Mouse (Mus musculus) heart, embryonic 16.5 days (tissue): Measurements from ENCODE around the gene Tsks. TPM values are rescaled to one million over a fixed set of nuclear protein-coding genes. Genes with fewer than 3 reads are reported as not detected.
A peak's percentile ranks its signal among the peaks of the same experiment; 100 is the strongest.

ENCODE experiments used
- ATAC-seq: fragments of 200-750 bp; cut with Nextera tagmentation; replicated peaks from 2 replicates; pipeline ENCODE4 v1.8.0; 2017; ENCODE audit warnings: moderate number of reproducible peaks; ENCODE audit not compliant: insufficient read depth, low FRiP score; ENCODE audit errors: extremely low read depth
- H3K27ac ChIP-seq: fragments of 300-500 bp; sonication (generic); 2 replicates; pipeline ENCODE4 v1.5.1; 2014; ENCODE audit warnings: mild to moderate bottlenecking, low read length, control low read depth, moderate library complexity
- H3K27me3 ChIP-seq: fragments of 300-500 bp; sonication (generic); 2 replicates; pipeline ENCODE4 v1.6.1; 2014; ENCODE audit warnings: low read length, mixed read lengths; ENCODE audit not compliant: control insufficient read depth, insufficient read depth
- H3K36me3 ChIP-seq: fragments of 300-500 bp; sonication (generic); 2 replicates; pipeline ENCODE4 v1.6.1; 2014; ENCODE audit not compliant: control insufficient read depth, insufficient read depth
- H3K4me1 ChIP-seq: fragments of 300-500 bp; sonication (generic); 2 replicates; pipeline ENCODE4 v1.6.1; 2014; ENCODE audit warnings: low read length, mixed read lengths; ENCODE audit not compliant: control insufficient read depth, insufficient read depth
- H3K4me2 ChIP-seq: fragments of 300-500 bp; sonication (generic); 2 replicates; pipeline ENCODE4 v1.6.1; 2014; ENCODE audit warnings: low read depth, mild to moderate bottlenecking, control low read depth, low read length
- H3K4me3 ChIP-seq: fragments of 300-500 bp; sonication (generic); 2 replicates; pipeline ENCODE4 v1.5.1; 2014; ENCODE audit warnings: mild to moderate bottlenecking, control low read depth, low read length
- H3K9ac ChIP-seq: fragments of 300-500 bp; sonication (generic); 2 replicates; pipeline ENCODE4 v1.6.1; 2014; ENCODE audit warnings: low read length, control low read depth
- H3K9me3 ChIP-seq: fragments of 300-500 bp; sonication (generic); replicated peaks from 2 replicates; pipeline ENCODE4 v1.6.1; 2016; ENCODE audit warnings: low read length; ENCODE audit not compliant: control insufficient read depth
- WGBS: fragments of 180-500 bp; shearing (Covaris S2); extraction: QIAGEN DNeasy Blood & Tissue Kit; methylation state at CpG from one replicate; pipeline ENCODE4 v1.1.7; 2014; 5-methylcytosine and 5-hydroxymethylcytosine counted together
- polyA plus RNA-seq: library from polyadenylated mRNA; unstranded; fragments of >200 nt; fragmentation: Nextera tagmentation; extraction: Ambion mirVana; gene quantifications from 2 replicates; pipeline ENCODE4 v1.2.1, GENCODE M21; 2015

Gene Tsks
- 0.12 and 0.40 TPM in 2 replicates for polyA plus RNA-seq

DNA sequence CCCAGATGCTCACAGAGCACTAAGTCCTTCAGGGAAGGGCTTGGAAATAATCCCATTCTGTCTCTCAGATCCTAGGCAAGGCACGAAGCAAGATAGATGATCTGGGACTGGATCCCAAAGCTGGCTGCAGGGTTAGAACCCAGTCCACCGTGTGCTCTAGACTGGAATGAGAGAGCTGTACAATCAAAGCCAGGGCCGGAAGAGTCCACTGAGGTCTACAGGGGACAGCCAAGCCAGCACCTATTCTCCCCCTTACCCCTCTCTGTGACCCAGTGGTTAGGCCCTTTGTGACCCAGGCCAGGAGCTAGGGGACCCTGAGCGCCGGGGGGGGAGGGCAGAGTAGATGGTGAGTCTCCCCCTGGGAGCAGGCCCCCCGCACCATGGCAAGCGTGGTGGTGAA, at the start of gene Tsks:
TSS of gene Tsks (plus strand) at position 301 of the 400 bp plus-strand sequence.
- Histone ChIP-seq H3K4me2 (no peak within 1 kb of the TSS), H3K4me3 (no peak within 1 kb of the TSS), H3K27ac (no peak within 1 kb of the TSS), H3K9ac (no peak within 1 kb of the TSS), H3K36me3 (no peaks in the 10 kb centered on the region), H3K9me3 (no peaks in the 10 kb centered on the region), H3K4me1 (no peaks in the 10 kb centered on the region), H3K27me3 (no peaks in the 10 kb centered on the region)
- WGBS, result 77% methylated on average over 7 of the region's 7 CpGs
- no peak for ATAC-seq

DNA sequence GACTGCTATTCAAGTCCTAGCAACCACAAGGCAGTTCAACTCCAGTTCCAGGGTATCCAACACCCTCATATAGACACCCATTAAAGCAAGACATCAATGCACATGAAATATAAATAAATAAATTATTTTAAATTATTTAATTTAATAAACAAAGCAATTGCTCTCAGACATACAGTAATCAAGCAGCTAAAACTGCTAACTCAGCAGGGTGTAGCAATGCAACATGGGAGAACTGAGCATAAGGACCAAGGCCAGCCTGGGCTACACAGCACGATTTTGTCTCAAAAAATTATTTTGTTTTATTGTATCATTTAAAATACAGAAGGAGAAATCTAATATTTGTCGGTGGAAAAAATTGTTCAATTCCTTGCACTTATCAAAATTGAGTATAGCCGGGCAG, 48.8 kb upstream of the Tsks start:
- Histone ChIP-seq H3K9me3 (no peaks in the 10 kb centered on the region), H3K4me3 (no peak overlapping the region), H3K9ac (no peak overlapping the region), H3K27ac (no peak overlapping the region), H3K4me1 (peaks cover 39% of the 10 kb centered on the region), H3K4me2 (no peak overlapping the region), H3K27me3 (no peaks in the 10 kb centered on the region), H3K36me3 (no peaks in the 10 kb centered on the region)
- ATAC-seq, result no peak
- WGBS, result 84% methylated on average over 3 of the region's 3 CpGs

DNA sequence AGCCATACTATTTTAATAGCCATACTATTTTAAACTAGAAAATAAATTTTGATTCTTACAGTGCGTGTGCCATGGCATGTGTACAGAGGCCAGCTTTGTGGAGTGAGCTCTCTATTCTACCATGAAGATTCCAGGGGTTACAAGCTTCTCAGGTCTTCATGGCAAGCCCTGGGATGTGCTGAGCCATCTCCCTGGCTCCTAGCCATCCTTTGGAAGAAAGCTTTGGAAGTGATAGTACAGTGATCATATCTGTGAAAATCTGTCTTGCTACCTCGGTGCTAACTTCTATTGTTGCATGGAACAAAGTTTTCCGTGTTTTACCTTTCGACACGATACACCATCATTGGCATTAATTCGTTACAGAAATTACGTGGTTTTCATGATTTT, 47.8 kb upstream of the Tsks start:
- Histone ChIP-seq H3K4me3 (peak overlapping the region; percentile 75), H3K9ac (no peak overlapping the region), H3K9me3 (no peaks in the 10 kb centered on the region), H3K4me2 (peak overlapping the region; percentile 70), H3K36me3 (no peaks in the 10 kb centered on the region), H3K27ac (no peak overlapping the region), H3K4me1 (peaks cover 35% of the 10 kb centered on the region), H3K27me3 (no peaks in the 10 kb centered on the region)
- ATAC-seq, result no peak
- WGBS, result 69% methylated on average over 7 of the region's 7 CpGs

DNA sequence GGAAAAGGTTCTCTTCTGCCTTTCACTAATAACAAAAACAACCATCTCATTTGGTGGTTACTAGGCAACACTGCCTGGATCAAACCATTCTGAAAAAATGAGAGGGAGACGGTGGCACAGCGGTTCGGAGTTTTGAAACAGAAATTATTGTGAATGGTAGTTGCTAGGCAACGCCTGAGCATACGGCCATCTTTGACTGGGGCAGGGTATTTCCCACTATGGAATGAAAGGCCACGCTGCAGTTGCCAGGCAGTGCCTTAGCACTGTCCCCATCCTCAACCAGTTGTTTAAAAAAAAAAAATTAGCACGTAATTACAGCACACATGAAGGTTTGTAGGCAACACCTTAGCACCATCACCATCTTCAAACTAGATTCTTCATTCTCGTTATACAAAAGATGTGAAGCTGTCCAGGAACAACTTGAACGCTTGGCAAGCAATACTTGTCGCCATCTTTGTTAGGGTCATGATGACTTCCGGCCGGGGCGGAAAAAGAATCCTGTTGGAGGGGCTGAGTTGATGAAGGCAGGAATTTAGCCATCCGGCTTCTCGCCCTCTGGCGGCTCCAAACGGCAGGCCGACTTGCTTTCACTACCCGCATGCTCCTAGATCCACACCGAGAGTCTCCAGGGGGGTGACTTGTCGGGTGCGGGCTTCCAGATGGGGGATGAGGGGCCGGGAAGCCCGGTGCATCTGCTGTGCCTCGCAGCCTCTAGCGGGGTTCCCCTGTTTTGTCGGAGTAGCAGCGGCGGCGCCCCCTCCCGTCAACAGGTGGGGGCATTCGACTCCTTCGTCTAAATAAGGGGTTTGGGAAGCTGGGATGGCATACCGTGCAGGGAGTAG, 47.2 kb upstream of the Tsks start, which contains the start of gene Fuz:
TSS of gene Fuz (plus strand) at position 487 of the 842 bp plus-strand sequence.
- WGBS, result 2% methylated on average over 34 of the region's 34 CpGs

DNA sequence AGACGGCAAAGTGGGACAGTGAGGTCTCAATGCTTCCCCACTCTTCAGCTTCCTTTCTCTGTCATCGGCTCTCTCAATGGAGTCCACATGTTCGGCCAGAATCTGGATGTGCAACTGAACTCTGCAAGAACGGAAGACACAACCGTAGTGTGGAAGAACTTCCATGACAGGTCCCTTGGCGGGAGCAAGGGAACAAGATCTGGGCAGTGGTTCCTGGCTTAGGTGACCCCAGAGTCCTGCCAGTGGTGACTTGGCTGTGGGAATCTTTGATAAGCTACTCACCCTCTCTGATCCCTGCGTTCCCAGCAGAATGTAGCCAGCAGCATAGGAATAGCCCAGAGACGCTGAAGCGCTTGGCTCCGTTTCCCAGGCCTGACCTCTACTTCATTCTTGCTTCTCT, 46.5 kb upstream of the Tsks start:
- 31% methylated on average over 10 of the region's 10 CpGs for WGBS
- no peak for ATAC-seq
- H3K36me3 ChIP-seq, result no peaks in the 10 kb centered on the region; the same call in 1 of the 2 replicates
- H3K27ac ChIP-seq, result peak overlapping the region; percentile 91
- H3K27me3 ChIP-seq, result no peaks in the 10 kb centered on the region
- H3K4me2 ChIP-seq, result peak overlapping the region; percentile 70
- H3K9ac ChIP-seq, result peak overlapping the region; percentile 88
- peaks cover 25% of the 10 kb centered on the region for H3K4me1 ChIP-seq
- no peaks in the 10 kb centered on the region for H3K9me3 ChIP-seq
- peak overlapping the region; percentile 75 for H3K4me3 ChIP-seq

More for the DNA sequence above, 47.2 kb upstream of the Tsks start, which contains the start of gene Fuz:
- H3K9ac ChIP-seq, result peak within 1 kb of the TSS; percentile 88
- H3K4me1 ChIP-seq, result peaks cover 29% of the 10 kb centered on the region
- peak within 1 kb of the TSS; percentile 70 for H3K4me2 ChIP-seq
- peak within 1 kb of the TSS; percentile 91 for H3K27ac ChIP-seq
- peak; percentile 49 for ATAC-seq
- no peaks in the 10 kb centered on the region for H3K9me3 ChIP-seq
- peak within 1 kb of the TSS; percentile 75 for H3K4me3 ChIP-seq
- no peaks in the 10 kb centered on the region; the same call in 1 of the 2 replicates for H3K36me3 ChIP-seq
- H3K27me3 ChIP-seq, result no peaks in the 10 kb centered on the region

DNA sequence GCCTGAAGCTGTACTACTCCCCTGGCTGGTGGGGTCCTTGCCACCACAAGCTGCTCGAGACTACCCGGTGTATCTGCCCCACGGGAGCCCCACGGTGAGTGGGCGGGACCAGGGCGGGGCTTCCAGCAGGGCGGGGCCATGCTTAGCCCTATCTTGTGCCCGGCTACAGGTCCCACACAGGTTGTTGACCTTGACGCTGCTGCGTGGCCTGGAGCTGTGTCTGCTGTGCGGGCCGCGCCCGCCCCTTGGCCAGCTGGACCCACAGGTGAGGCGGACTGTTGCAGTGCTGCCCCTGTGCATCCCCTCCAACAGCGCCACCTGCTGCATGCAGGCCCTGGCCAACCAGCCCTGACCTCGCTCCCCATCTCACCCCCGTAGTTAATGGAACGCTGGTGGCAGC, 44.4 kb upstream of the Tsks start:
- peaks cover 19% of the 10 kb centered on the region for H3K4me1 ChIP-seq
- H3K27ac ChIP-seq, result no peak overlapping the region
- 39% methylated on average over 19 of the region's 19 CpGs for WGBS
- no peaks in the 10 kb centered on the region for H3K9me3 ChIP-seq
- H3K4me3 ChIP-seq, result no peak overlapping the region
- ATAC-seq, result no peak
- no peak overlapping the region for H3K4me2 ChIP-seq
- no peak overlapping the region for H3K9ac ChIP-seq
- H3K36me3 ChIP-seq, result peaks cover 7% of the 10 kb centered on the region
- no peaks in the 10 kb centered on the region for H3K27me3 ChIP-seq

DNA sequence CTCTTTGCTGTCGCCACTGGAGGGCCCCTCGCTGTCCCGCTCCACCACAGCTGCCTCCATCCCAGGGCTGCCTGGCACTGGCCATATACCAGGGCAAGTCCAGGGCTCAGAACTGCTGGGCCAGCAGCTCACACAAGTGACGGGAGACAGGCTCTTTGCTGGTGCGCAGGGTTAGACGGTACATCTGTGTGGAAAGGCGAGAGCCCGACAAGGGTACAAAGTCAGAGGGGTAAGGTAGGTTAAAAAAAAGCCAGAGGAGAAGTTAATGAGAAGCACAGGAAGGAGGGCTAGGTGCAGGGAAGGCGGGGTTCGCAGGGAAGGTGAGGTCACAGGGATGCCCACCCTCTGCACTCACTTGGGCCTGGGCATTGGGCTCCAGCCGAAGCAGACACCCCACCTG, 42.4 kb upstream of the Tsks start:
- WGBS, result 91% methylated on average over 11 of the region's 11 CpGs
- H3K9ac ChIP-seq, result no peak overlapping the region
- ATAC-seq, result no peak
- no peak overlapping the region for H3K27ac ChIP-seq
- H3K27me3 ChIP-seq, result no peaks in the 10 kb centered on the region
- no peak overlapping the region for H3K4me2 ChIP-seq
- H3K36me3 ChIP-seq, result peaks cover 26% of the 10 kb centered on the region
- no peaks in the 10 kb centered on the region for H3K9me3 ChIP-seq
- H3K4me3 ChIP-seq, result no peak overlapping the region
- H3K4me1 ChIP-seq, result peaks cover 19% of the 10 kb centered on the region

DNA sequence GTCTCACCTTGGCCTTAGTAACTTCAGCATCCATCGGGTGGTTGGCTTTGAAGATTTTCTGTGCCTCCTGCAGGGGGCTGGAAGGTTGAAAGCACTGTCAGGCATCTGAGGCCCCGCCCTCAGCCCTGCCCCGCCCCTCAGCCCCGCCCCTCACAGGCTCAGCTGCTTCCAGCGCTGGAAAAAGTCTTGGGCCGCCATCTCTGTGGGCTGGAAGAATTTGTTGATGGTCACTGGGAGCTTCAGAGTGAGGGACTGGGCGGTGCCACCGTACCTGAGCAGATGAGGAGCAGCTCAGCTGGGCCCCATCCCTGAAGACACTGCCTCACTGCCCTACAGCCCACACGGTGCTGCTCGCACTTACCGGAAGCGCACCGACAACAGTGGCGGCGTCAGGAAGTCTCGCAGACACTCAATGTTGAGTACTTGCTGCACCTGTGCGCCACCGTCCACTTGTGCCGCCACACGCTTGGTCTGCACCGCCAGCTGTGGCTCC, 41.7 kb upstream of the Tsks start:
- peak overlapping the region; percentile 52 for H3K4me2 ChIP-seq
- peak; percentile 20; the same call in 1 of the 2 replicates for ATAC-seq
- H3K4me3 ChIP-seq, result peak overlapping the region; percentile 37
- no peaks in the 10 kb centered on the region for H3K27me3 ChIP-seq
- no peaks in the 10 kb centered on the region for H3K9me3 ChIP-seq
- H3K27ac ChIP-seq, result peak overlapping the region; percentile 14; the same call in 1 of the 2 replicates
- H3K4me1 ChIP-seq, result peaks cover 19% of the 10 kb centered on the region
- 16% methylated on average over 21 of the region's 21 CpGs for WGBS
- H3K9ac ChIP-seq, result no peak overlapping the region; the same call in 1 of the 2 replicates
- peaks cover 31% of the 10 kb centered on the region for H3K36me3 ChIP-seq

DNA sequence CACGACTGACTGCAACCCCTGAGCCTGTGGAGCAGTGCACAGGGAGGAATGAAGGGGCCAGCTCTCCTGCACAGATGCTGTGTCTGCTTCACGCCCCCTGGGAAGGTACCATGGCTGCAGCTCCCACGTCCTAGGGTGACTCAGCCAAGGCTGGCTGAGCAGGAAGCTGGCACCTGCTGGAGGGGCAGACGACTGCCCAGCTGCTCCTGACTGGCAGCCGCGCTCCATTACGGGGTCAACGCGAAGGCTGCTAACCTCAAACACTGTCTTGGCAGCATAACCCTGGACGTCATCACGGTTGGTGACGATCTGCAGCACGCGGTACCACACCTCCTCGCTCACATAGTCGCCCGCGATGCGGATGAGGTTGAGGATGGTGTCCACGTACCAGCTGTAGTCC, 37.6 kb upstream of the Tsks start:
- no peak overlapping the region for H3K4me3 ChIP-seq
- H3K9me3 ChIP-seq, result no peaks in the 10 kb centered on the region
- ATAC-seq, result no peak
- no peak overlapping the region for H3K27ac ChIP-seq
- no peak overlapping the region for H3K4me2 ChIP-seq
- WGBS, result 86% methylated on average over 20 of the region's 20 CpGs
- peaks cover 4% of the 10 kb centered on the region; the same call in 1 of the 2 replicates for H3K4me1 ChIP-seq
- peaks cover 42% of the 10 kb centered on the region for H3K36me3 ChIP-seq
- no peak overlapping the region for H3K9ac ChIP-seq
- H3K27me3 ChIP-seq, result no peaks in the 10 kb centered on the region
